In genomic region chr13:32659271-32659670, GRCm38 (mm10) we compare ENCODE assay signal across 13 mouse cellular contexts.
"Had no signal": no experiment of that assay in that cellular context is flagged by ENCODE, and none has a peak within 500 bp of the region (broad histone marks: within the 10 kb centered on the region; RNA-seq: fewer than 3 reads in every experiment).

No protein-coding gene starts in this region.

- H3K9ac ChIP-seq: limb, embryonic 12.5 days; liver, embryonic 15.5 days; neural tube, embryonic 12.5 days had no signal

- H3K27me3 ChIP-seq: limb, embryonic 12.5 days; liver, embryonic 15.5 days; neural tube, embryonic 12.5 days had no signal

- DNase-seq: kidney, postnatal 25 days; layer of hippocampus, adult 9-11 months; layer of hippocampus, postnatal 36 days; lung, adult 2 months; lung, postnatal 36 days; midbrain, embryonic 14.5 days; thymus, postnatal 4 days had no signal

- H3K4me3 ChIP-seq: limb, embryonic 12.5 days; liver, embryonic 15.5 days; neural tube, embryonic 12.5 days had no signal

- H3K4me2 ChIP-seq: limb, embryonic 12.5 days; liver, embryonic 11.5 days; liver, embryonic 15.5 days; neural tube, embryonic 12.5 days had no signal

- H3K36me3 ChIP-seq: limb, embryonic 12.5 days; liver, embryonic 15.5 days; neural tube, embryonic 12.5 days had no signal

- H3K27ac ChIP-seq: liver, embryonic 15.5 days; neural tube, embryonic 12.5 days; stomach, postnatal 0 days had no signal

- H3K4me1 ChIP-seq: liver, embryonic 15.5 days; neural tube, embryonic 12.5 days had no signal

- ATAC-seq: lung, postnatal 0 days had no signal

- H3K9me3 ChIP-seq: limb, embryonic 12.5 days; liver, embryonic 15.5 days; neural tube, embryonic 12.5 days had no signal
